Mouse (Mus musculus) limb, embryonic 14.5 days (tissue): ENCODE results near the gene Il4i1. TPM values are rescaled to one million over a fixed set of nuclear protein-coding genes. Genes with fewer than 3 reads are reported as not detected.
A peak's percentile ranks its signal among the peaks of the same experiment; 100 is the strongest.

ENCODE experiments used
- ATAC-seq: fragments of 200-750 bp; cut with Nextera tagmentation; 2 replicates; pipeline ENCODE4 v1.8.0; 2017; ENCODE audit warnings: low read depth, moderate number of reproducible peaks, moderate TSS enrichment; ENCODE audit not compliant: low FRiP score
- DNase-seq: peaks from one replicate; pipeline ENCODE4 v3.0.0-alpha.2; 2015; ENCODE audit warnings: low spot score
- H3K27ac ChIP-seq: fragments of 300-500 bp; sonication (generic); replicated peaks from 2 replicates; pipeline ENCODE4 v1.5.1; 2014; ENCODE audit warnings: low read depth, mild to moderate bottlenecking, low read length, moderate library complexity, mixed read lengths
- H3K27me3 ChIP-seq: fragments of 300-500 bp; sonication (generic); 2 replicates; pipeline ENCODE4 v1.6.1; 2014; ENCODE audit warnings: low read length, mixed read lengths; ENCODE audit not compliant: control insufficient read depth, insufficient read depth
- H3K36me3 ChIP-seq: fragments of 300-500 bp; sonication (generic); 2 replicates; pipeline ENCODE4 v1.6.1; 2014; ENCODE audit warnings: mild to moderate bottlenecking, low read length, moderate library complexity, mixed read lengths; ENCODE audit not compliant: control insufficient read depth, insufficient read depth
- H3K4me1 ChIP-seq: fragments of 300-500 bp; sonication (generic); 2 replicates; pipeline ENCODE4 v1.6.1; 2014; ENCODE audit warnings: antibody characterized with exemption, low read length, mixed read lengths; ENCODE audit not compliant: control insufficient read depth, insufficient read depth
- H3K4me2 ChIP-seq: fragments of 300-500 bp; sonication (generic); replicated peaks from 2 replicates; pipeline ENCODE4 v1.6.1; 2014; ENCODE audit warnings: low read depth, mild to moderate bottlenecking, low read length, moderate library complexity; ENCODE audit not compliant: severe bottlenecking
- H3K4me3 ChIP-seq: fragments of 300-500 bp; sonication (generic); replicated peaks from 2 replicates; pipeline ENCODE4 v1.5.1; 2014; ENCODE audit warnings: low read length
- H3K9ac ChIP-seq: fragments of 300-500 bp; sonication (generic); 2 replicates; pipeline ENCODE4 v1.6.1; 2014; ENCODE audit warnings: mild to moderate bottlenecking, low read depth, low read length, moderate library complexity; ENCODE audit not compliant: severe bottlenecking
- H3K9me3 ChIP-seq: fragments of 300-500 bp; sonication (generic); 2 replicates; pipeline ENCODE4 v1.6.1; 2016; ENCODE audit warnings: low read length; ENCODE audit not compliant: control insufficient read depth
- POLR2A ChIP-seq: fragments of 200-500 bp; IDR thresholded peaks from 2 replicates; pipeline ENCODE4 v1.8.0; 2012; ENCODE audit warnings: inconsistent platforms, mild to moderate bottlenecking, moderate library complexity, borderline replicate concordance; ENCODE audit not compliant: insufficient read depth, insufficient read length; ENCODE audit errors: extremely low read depth
- WGBS: fragments of 180-500 bp; shearing (Covaris S2); extraction: QIAGEN DNeasy Blood & Tissue Kit; methylation state at CpG from one replicate; pipeline ENCODE4 v1.1.7; 2014; 5-methylcytosine and 5-hydroxymethylcytosine counted together
- polyA plus RNA-seq, 2 experiments: library from polyadenylated mRNA; depleted of rRNA in 1 of 2; stranded (reverse) in 1 of 2; unstranded in 1 of 2; fragments of >200 nt; fragmentation: Nextera tagmentation in 1 of 2; extraction: Ambion mirVana in 1 of 2; gene quantifications; 2 replicates each; pipeline versions ENCODE4 v1.2.1 to v1.2.3; 2012 to 2014

The Il4i1 gene
- polyA plus RNA-seq, 2 experiments, result 1.0 to 1.6 TPM

DNA sequence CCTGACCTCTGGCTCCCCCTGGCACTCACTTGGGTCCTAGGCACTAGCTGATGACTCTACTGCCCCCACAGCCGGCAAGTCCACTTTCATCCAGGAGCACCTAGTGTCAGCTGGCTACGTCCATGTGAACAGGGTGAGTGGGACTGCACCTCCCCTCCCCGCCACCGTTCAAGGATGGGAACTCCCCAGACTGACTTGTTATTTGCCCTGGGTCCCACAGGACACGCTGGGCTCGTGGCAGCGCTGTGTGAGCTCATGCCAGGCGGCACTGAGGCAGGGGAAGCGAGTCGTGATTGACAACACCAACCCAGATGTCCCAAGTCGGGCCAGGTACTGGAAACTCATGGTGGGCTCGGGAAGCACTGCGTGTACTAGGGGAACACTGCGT lies 45.2 kb downstream of the Il4i1 start:
- ATAC-seq (no peak), DNase-seq (no peak)
- no peaks in the 10 kb centered on the region for H3K27me3 ChIP-seq
- peaks cover 20% of the 10 kb centered on the region for H3K4me1 ChIP-seq
- no peak overlapping the region for H3K9ac ChIP-seq
- 84% methylated on average over 14 of the region's 14 CpGs for WGBS
- TF ChIP-seq POLR2A, result no peak
- no peak overlapping the region for H3K27ac ChIP-seq
- H3K9me3 ChIP-seq, result no peaks in the 10 kb centered on the region
- no peak overlapping the region for H3K4me2 ChIP-seq
- no peak overlapping the region for H3K4me3 ChIP-seq
- H3K36me3 ChIP-seq, result peaks cover 56% of the 10 kb centered on the region

DNA sequence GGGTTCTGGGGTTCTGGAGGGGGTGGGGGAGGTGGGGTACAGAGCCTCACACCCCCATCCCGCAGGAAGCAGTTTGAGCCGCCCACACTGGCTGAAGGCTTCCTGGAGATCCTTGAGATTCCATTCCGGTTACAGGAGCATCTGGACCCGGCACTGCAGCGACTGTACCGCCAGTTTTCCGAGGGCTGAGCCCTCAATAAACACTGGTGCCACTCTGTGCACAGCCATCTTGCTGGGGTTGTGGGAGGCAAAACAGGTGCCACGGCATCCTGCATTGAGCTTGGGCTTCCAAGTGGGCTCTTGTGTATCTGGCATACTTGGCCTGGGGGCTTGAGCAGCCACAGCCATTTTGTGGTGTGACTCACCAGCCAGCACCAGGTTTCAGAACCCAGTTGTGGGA lies 46.2 kb downstream of the Il4i1 start:
- H3K36me3 ChIP-seq, result peaks cover 60% of the 10 kb centered on the region
- DNase-seq (no peak), ATAC-seq (no peak)
- H3K4me1 ChIP-seq, result peaks cover 27% of the 10 kb centered on the region
- 85% methylated on average over 8 of the region's 8 CpGs for WGBS
- no peak for TF ChIP-seq POLR2A
- H3K9ac ChIP-seq, result no peak overlapping the region
- H3K27me3 ChIP-seq, result no peaks in the 10 kb centered on the region
- H3K27ac ChIP-seq, result no peak overlapping the region
- no peak overlapping the region for H3K4me2 ChIP-seq
- H3K4me3 ChIP-seq, result no peak overlapping the region
- no peaks in the 10 kb centered on the region for H3K9me3 ChIP-seq

DNA sequence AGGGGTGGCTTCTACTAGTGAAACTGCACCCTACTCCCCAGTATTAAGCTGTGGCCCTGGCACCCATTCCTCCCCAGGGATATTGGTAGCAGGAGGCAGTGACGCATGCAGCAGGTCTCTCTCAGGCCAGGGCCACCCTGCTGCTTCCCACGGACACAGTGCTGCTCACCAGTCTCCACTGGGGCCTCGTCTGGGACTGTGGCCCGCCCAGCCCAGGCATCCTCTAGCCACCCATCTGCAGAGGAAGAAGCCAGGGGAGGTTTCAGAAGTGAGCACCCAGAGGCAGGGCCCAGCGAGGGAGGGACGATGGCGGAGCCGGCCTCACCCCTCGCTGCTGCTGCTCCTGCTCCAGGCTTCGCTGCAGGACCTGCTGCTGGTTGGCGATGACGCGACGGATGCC lies 47.0 kb downstream of the Il4i1 start:
- H3K36me3 ChIP-seq, result peaks cover 63% of the 10 kb centered on the region
- H3K9me3 ChIP-seq, result no peaks in the 10 kb centered on the region
- peaks cover 31% of the 10 kb centered on the region for H3K4me1 ChIP-seq
- H3K4me2 ChIP-seq, result no peak overlapping the region
- ATAC-seq, result no peak
- WGBS, result 91% methylated on average over 14 of the region's 14 CpGs
- TF ChIP-seq POLR2A, result no peak
- H3K4me3 ChIP-seq, result no peak overlapping the region
- no peaks in the 10 kb centered on the region for H3K27me3 ChIP-seq
- no peak for DNase-seq
- H3K9ac ChIP-seq, result no peak overlapping the region
- H3K27ac ChIP-seq, result no peak overlapping the region

DNA sequence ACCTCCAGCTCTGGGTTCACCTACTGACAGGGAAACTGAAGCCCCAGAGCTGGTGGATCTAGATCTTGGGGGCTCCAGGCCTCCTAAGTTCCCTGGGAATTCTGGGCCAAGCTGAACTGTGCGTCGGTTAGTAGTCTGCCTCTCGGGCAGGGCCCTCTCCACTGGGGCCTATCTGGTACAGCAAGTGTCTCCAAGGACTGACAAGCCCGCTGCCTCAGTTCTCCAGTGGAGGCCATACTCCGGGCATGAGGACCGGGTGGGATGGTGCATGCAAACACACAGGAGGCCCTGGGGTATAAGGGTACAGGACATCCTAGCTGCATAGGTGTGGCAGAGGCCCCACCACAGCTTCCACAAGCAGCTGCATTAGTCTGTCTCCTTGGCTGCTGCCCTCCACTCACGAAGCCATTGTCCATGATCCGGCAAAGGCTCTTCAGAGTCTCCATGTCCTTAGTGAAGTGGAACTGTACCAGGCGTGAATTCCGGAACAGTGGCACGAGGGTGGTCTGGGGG lies 47.9 kb downstream of the Il4i1 start:
- Histone ChIP-seq H3K4me3 (no peak overlapping the region), H3K9ac (no peak overlapping the region), H3K27ac (0 out of 2 replicates have a peak overlapping the region, but pooled peaks have one; percentile 8), H3K36me3 (peaks cover 63% of the 10 kb centered on the region), H3K27me3 (no peaks in the 10 kb centered on the region), H3K9me3 (no peaks in the 10 kb centered on the region), H3K4me1 (peaks cover 32% of the 10 kb centered on the region), H3K4me2 (no peak overlapping the region)
- no peak for DNase-seq
- TF ChIP-seq POLR2A, result no peak
- WGBS, result 93% methylated on average over 11 of the region's 11 CpGs
- no peak for ATAC-seq

DNA sequence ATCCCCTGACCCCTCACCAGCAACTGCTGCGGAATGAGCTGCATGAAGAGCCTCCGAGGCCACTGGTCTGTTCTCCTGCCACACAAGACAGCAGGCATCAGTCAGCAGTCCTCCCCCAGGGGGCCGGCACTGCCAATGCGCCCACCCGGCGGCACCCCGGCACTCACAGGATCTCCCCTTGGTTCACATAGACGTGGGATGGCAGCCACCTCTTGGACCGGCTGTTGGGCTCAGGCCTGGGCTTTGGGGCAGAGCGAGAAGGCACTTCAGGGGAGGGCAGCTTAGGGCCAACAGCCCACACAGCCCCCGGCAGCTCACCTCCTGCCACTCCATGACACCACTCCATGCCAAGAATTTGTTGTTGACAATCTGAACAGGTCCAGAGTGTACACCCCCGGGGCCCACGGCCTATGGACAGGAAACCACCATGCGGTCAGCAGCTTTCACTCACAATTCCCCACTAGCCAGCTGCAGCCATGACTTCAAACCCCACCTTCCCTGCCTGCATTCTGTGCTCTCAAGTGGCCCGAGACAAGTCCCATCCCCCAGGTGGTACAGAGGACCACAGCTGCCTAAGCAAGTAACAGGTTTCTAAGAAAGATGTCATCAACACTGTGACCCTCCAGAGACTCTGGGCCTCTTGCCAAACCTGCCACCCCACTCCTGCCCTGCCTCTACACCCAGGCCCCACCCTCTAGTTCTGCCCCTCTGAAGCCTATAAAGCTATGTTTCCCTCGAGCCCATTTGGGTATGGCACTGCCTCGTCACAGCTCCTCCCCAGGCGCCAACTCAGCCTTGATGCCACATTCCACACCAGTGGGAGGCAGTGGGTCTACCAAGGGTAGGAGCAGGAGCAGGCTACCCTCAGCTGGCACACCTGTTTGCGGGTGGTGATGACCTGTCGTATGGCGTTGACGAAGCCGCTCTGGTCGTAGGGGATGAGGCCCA lies 48.7 kb downstream of the Il4i1 start:
- Histone ChIP-seq H3K4me1 (peaks cover 32% of the 10 kb centered on the region), H3K36me3 (peaks cover 63% of the 10 kb centered on the region), H3K9me3 (no peaks in the 10 kb centered on the region), H3K9ac (no peak overlapping the region), H3K27me3 (no peaks in the 10 kb centered on the region), H3K27ac (no peak overlapping the region), H3K4me3 (0 out of 2 replicates have a peak overlapping the region, but pooled peaks have one; percentile 0), H3K4me2 (no peak overlapping the region)
- 82% methylated on average over 24 of the region's 24 CpGs for WGBS
- DNase-seq (no peak), ATAC-seq (no peak)
- no peak for TF ChIP-seq POLR2A
